Mouse (Mus musculus) frontal cortex, adult (tissue): ENCODE data around the gene Ift57.

Source experiments
- ATAC-seq: cut with Nextera tagmentation; 2 replicates; pipeline ENCODE4 v1.9.2; 2017; ENCODE audit warnings: mild to moderate bottlenecking, moderate library complexity, mixed read lengths; ENCODE audit not compliant: low TSS enrichment

Gene Ift57

DNA sequence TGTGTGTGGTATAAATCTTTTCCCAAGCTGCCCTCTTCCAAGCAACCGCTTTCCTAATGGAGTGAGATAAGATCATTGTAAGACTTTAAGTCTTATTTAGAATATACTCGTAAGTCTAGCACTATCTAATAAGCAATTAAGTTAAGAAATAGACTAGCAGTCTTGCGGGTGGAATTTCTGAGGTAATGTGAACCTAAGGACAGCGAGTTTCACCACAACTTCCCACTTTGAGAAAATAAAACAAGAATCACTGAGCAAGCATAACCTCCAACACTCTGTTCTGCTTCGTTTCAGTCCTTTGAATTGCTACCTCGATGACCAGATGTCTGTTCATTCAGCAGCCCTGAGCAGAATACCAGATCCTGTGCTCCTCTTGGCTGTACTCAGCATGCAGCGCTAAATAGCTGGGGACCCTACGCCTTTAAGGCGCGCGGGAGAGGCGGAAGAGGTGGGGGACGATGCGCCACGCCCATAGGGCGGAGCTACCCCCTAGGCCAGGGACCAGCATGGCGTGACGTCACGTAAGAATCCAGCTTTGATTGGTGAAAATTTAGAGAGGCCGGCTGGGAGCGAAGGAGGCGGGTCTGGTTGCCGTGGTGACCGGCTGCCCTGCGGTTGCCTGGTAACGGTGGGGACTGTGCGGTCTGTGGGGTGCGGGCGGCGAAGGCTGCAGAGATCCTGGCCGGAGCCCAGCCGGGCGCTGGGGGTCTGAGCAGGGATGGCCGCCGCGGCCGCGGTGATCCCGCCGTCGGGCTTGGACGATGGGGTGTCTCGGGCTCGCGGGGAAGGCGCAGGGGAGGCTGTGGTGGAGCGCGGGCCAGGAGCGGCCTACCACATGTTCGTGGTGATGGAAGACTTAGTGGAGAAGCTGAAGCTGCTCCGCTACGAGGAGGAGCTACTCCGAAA is at the start of gene Ift57:
Gene Ift57 (plus strand): TSS at position 614 of the 906 bp plus-strand sequence.
- peak; percentile 98 for ATAC-seq

DNA sequence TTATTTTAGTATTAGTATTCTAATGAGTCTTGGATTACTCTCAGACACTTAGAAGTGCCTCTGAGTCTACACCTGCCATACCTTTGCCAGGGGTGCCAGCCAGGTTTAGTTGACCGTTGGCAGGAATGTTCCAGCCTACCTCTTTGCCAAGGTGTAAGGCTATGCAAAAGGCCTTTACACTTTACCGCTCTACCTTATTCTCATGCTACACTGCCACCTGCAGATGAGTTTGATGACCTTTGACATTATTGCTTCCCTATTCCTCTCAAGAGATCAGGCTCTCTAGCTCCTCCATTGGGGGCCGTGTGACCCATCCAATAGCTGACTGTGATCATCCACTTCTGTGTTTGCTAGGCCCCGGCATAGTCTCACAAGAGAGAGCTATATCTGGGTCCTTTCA is 41.9 kb upstream of the Ift57 start:
- no peak for ATAC-seq

DNA sequence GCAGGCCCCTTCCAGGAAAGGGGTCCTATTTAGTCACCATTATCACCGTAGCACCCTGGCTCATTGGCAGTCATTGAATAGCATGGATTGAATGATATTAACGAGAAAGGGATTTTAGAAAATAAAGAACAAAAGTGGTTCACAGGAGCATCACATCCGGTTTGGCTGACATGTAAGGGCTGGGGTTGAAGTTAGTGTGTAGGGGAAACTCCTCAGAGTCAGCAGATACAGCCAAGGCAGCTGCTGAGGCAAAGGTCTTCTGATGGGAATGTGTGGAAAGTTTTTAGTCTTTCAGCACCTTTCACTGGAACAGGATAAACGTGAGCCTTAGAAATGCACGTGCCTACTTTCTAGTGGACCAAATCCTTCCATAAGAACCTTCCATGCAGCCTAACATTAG is 41.0 kb upstream of the Ift57 start:
- ATAC-seq: no peak

DNA sequence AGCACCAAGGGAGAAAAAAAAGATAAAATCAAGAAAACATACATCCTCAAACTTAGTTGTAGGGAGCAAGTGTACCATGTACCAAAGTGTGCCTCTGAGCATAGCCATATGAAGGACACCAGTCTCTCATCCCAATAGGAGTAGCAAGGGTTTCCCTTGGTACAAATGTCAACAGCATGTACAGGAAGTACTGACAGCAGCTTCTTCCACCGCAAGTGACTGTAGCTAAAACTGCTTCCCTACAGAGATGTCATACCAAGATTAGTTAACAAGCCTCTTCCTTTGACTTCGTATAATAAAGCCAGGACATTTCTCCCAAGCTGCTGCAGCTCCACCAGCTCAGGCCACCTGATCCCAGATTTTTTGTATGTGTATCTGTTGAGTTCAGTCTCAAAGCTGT is 39.9 kb upstream of the Ift57 start:
- ATAC-seq: no peak

DNA sequence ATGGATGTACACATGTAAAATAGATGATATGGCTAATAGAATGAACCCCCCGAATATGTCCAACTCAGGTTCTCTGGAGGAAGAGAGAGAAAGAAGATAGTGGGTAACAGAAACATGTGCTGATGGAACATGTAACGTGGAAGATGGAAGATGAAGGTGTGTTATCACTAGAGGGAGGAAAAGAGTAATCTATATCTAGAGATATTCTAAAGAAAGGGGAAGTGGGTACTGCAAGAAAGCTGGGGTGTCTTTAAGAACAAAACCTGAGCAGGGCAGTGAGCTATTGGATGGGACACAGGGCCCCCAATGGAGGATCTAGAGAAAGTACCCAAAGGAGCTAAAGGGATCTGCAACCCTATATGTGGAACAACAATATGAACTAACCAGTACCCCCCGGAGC is 38.9 kb upstream of the Ift57 start:
- ATAC-seq: no peak

DNA sequence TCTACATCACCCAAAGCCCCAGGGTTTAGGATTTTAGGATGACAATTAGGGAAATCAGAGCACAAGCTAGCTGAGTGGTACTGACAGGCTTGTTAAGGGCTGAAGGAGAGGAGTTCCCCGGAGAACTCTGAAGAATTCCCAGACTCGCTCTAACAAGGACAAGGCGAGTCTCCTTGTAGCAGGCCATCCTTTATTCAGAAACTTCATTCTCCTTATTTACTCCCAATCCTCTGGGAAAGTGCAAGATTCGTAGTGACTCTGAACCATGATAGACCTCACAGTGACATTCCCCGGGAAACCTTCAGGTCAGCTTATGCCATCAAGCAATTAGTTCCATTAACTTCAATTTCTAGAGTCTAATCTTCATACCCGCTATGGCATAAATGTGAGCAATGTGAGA is 36.8 kb upstream of the Ift57 start:
- ATAC-seq: no peak

DNA sequence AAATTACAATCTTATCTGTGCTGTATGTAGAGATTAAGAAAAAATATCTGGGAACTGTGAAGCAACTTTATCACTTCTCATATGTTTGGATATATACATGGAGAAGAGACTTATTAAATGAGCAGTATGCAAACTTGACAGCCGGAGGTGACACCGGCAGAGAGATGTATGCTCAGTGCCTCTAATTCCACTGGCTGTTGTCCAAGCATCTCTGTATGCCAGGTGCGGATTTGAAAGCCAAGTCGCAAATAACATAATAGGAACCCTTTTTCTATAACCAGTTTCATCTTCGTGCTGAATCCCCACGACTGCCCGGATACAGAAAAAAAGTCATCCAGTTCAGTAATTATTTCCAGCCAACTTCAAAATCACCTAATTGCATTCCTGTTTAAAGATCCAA is 34.4 kb upstream of the Ift57 start:
- ATAC-seq: no peak

DNA sequence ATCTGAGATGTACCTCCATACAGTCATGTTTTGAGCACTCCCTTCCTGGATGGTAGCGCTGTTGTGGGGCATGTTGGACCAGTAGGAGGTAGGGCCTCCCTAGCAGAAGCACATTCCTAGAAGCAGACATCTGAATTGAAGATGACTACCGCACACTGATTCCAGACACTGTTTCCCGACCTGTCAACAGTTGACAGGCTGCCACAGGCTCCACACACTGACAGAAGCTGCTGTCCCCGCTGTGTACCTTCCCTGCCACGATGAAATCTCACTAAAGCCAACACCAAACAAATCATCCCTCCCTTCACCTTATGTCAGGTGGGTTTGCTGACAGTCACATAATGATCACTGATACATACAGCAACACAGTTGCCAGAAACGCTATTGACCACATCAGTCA is 19.4 kb upstream of the Ift57 start:
- no peak for ATAC-seq

DNA sequence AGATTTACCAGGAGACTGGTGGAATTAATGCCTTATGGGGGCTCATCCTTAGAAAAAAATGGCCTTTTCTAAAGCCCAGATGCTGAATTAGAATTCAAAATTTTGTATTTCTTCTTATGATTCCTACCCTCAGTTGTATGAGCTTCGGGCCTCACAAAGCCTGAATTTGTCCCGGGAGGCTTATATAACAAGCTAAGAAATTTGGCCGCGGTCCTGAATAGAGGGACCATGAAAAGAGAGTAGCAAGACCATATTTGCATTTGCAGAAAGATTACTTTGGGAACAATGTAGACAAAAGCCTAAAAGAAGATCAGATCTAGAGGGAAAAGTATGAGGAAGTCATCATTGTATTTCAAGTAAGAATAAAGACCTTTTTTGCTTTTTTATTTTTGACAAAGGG is 14.1 kb upstream of the Ift57 start:
- peak; percentile 57; the same call in 1 of the 2 replicates for ATAC-seq

DNA sequence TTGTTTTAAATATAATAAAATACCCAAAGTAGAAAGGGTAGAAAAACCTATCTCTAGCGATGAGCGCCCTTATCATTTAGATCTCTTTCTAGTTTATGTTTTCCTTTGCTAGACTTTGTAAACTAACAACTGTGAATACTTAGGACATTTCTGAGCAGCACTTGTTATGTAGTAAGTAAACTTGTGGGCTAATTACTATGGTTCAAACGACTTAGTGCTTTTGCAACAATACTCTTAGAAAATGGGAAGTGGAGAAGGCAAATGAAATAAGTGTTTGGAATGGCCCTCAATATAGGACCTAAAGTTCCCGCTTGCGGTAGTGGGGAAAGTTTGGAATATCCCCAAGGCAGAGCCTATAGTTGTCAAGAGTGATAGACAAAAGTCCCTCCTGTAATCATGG is 788 bp downstream of the Ift57 start:
- ATAC-seq: no peak

DNA sequence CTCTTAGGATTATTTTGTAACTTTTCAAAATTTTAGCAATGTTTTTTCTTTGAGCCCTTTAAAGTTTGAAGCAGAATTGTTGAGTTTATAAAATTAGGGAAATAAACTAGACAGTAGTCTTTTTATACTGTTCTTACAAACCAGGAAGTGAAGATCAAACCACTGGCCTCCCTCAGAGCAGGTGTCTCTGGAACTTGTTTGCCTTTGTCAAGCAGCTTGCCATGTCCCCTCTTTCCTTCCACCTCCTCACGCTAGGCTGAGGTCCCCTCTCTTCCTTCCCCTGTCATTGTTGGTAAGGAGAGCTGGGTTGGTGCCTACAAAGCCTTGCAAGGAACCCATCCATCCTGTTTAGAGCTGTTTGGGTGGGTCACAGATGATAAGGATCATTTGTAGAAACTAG is 9.0 kb downstream of the Ift57 start:
- ATAC-seq: no peak

DNA sequence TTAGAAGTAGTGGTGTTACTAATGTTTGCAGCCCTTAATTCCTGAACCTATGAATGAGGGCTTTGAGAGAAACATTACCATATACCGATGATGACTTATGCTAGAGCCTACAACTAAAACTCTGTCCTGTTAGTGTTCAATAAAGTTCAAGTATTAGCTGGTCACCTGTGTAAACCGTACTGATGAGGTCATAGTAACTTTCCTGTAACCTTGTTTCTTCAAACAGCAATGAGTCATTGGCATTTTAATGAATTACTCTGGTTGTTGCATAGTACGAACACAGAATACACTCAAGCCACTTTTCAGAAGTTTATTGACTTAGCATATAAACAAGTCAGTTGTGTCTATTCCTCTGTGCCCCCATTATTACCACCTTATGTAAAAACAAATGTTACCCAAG is 11.2 kb downstream of the Ift57 start:
- ATAC-seq: no peak

DNA sequence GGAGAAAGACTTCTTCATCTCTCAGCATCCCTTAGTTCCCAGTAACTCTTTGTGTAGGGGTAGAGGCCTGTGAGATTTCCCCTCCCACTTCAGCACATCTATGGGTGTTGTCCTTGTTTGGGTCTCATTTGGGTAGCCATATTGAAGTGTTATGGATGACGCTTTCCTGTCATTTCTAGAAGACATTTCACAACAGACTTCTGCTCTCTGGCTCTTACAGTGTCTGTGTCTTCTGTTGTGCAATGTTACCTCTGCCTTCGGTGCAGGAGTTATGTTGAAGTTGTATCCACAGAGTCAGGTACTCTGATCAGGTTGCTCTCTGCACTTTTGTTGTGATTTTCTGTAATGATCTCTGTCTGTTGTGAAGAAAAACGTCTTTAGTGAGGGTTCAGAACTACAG is 14.3 kb downstream of the Ift57 start:
- no peak for ATAC-seq

DNA sequence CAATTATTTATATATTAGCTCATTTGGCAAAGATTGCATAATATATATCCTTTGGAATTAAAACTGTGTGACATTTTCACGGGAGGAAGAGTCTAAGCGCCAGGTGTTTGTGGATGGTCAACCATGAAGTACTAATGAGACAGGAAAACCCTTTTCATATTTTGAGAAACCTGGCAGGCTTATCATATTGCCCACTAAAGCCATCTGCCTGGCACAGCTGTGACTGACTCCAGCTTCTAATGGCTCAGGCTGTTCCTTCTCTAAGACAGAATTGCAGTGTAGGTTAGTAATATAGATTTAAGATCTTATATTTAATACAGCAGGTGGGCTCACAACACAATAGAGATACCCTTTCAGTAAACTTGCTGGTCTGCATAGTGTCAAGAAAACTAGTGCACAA is 21.6 kb downstream of the Ift57 start:
- ATAC-seq: no peak

DNA sequence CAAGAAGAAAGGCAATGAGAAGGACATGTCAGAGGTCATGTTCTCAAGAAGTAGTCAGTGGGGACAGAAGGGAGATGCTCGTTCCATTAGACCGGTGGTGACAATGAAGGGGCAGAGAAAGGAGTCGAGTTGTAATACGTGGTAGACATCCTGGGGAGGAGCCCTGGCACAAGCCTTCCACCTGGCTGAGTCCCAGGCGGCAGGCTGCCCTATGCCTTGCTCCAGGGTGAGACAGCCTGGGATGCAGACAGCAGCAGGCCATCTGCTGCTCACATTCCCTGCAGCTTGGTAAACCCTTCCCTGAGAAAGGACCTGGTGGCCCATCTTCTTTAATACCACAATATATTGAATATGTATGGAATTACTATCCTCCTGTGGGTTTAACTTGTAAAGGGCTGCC is 22.6 kb downstream of the Ift57 start:
- no peak for ATAC-seq

DNA sequence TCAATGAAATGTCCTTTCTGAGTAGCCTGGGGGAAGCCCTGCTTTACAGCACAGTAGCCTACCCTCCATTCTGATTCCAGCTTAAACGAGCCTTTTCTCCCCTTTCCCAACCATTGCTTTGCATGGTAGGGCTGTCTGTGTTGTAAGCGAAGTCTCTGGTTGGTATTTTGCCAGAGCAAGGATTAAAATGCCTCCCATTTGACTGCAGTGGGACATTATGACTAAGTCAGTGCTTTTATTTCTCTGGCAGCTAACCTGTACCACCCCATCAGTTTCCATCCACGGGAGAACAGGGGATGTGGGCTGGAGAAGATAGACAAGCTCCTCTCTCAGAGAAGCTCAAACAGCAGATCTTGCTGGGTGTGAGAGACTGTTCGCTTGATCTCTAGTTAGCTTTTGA is 24.2 kb downstream of the Ift57 start:
- ATAC-seq: peak; percentile 82

DNA sequence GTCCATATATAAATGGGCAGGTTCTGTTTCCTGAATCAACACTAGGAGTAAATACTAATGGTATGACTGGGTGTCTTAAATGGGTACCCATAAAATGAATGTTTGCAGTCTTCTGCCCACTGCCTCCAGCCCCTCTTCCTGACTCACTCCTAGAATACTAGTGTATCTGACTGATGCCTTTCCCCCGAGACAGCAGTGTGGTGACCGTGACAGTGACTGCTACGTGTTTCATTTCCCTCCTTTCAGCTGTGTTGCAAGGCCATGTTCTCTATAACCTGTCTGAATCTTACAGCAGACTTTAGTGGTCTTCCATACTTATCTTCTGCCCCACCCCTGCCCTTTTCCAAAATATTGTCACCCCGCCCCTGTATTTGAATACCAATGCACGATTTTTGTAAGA is 25.2 kb downstream of the Ift57 start:
- ATAC-seq: no peak

DNA sequence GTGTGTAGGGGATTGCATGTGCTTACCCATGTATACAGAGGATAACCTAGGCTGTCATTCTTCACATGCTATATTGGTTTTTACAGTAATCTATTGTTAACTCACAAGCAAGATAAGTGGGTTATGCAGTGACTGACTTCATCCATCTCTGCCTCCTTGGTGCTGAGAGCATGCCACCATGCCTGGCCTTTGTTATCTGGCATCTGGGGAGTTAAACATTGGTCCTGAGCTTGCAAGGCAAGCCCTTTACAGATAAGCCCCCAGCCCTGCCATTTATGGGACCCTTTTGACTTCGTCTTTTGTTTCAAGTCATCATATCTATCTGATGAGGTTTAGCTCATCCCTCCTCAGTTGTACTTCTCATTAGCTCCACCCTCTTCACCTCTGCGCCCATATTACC is 25.9 kb downstream of the Ift57 start:
- no peak for ATAC-seq

DNA sequence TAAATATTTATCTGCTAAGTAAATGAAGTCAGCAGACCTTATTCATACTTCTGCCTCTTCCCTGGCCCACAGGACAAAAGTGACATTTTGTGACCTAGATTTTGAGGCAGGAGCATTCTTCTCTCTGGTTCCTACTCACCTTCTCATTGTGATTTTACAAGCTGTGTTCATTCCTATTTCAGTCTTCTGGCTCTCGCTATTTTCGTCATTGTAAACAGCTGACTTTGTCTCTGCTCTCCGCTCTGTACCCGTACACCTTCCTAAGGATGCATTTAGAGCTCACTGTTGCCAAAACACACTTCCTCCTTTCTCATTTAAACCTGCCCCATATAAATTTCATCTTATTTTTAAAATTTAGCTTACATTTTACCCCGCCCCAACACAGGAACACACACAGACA is 26.4 kb downstream of the Ift57 start:
- peak; percentile 64 for ATAC-seq

DNA sequence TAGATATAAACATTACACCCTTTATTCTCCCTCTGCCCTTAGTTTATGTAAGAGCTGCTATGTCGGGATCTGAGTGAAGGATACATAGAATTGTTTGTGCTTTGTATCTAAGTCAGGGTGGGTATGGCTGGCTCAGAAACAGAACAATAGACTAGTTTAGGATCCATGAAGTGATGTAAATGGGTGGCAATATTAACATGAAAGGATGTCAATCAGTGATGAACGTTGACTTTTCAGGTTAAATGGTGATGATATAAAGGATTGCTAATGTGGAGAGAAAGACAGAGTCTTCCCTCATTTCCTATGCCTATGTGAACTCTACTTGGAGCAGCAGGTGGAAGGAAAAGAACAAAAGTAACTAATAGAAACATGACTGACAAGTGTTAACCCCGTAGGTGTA is 27.2 kb downstream of the Ift57 start:
- ATAC-seq: no peak

DNA sequence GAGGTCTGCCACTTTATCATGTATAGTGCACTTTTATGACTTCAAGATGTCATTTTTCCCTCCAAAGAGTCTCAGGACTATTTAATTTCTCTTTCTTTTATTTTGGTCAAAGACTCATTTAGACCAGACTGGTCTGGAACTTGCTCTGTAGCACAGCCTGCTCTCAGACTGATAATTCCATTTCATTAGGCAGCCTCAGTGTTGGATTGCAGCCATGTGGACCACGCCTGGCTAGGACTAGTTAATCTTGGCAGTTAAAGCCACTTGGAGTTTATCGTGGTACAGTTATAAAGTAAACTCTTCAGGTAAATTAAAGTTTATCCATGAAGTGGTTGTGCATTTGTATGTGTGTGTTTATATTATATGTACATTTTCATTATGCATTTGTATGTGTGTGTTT is 27.7 kb downstream of the Ift57 start:
- no peak for ATAC-seq

DNA sequence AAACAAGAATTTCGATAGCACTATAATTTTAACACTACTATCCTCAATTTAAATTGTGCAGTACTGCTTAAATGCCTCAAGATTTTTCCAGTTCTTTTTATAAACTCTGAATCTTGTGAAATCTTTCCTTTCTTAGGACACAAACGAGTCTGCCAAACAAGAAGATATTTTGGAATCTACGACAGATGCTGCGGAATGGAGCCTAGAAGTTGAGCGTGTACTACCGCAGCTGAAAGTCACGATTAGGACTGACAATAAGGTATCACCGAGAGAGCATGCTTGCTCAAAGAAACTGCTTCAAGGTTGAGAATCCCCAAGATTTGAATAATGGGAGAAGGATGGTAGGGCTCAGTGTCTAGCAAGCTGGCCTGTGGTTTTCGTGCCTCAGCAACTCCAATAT is 37.5 kb downstream of the Ift57 start:
- peak; percentile 99 for ATAC-seq

DNA sequence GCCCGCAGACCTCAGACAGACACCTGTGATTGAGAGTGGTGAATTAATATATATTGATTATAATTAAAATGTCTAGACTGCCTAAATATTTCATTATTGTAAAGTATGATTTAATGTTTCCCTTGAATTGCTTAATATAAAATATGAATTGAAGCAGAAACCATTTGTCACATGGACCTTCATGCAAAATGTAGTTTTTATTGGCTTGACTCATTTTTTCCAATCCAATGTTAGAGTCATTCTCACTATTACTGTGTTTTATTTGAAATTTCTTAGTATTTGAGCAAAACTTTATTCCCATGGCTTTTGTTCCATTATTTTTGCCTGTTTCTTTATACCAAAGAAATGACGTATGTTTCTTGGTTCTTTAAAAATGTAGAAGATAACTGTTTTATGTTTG is 48.3 kb downstream of the Ift57 start:
- no peak for ATAC-seq

DNA sequence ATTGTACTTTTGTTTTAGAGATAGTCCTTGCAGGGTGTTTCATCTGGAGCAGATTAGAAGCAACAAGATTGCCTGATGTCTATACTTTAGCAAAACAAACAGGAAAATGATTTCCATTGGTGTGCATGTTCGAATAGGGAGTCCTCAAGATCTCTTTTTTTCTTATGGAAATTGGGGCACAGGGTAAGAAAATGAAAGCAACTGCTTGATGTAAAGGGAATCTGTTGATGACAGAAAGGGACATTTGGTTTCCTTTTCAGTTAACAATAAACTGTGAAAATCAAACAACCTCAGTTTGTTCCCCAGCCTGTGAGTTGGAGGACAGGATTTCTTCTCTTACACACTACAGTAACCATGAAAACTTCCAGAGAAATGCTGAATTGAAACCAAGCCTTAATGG is 53.9 kb downstream of the Ift57 start:
- no peak for ATAC-seq
